Mouse (Mus musculus) cerebellum, adult 2 months (tissue): Measurements from ENCODE around the gene Fntb.

Experiments
- CTCF ChIP-seq: fragments of 200-500 bp; IDR thresholded peaks from 2 replicates; pipeline ENCODE4 v1.5.1; 2011; ENCODE audit warnings: low read depth, mild to moderate bottlenecking, control low read depth, low read length, moderate library complexity, borderline replicate concordance; ENCODE audit not compliant: insufficient read depth
- POLR2A ChIP-seq: fragments of 200-500 bp; IDR thresholded peaks from 2 replicates; pipeline ENCODE4 v1.6.1; 2011; ENCODE audit warnings: low read length, control low read depth, borderline replicate concordance; ENCODE audit not compliant: insufficient read depth

- no peak for TF ChIP-seq CTCF
- TF ChIP-seq POLR2A: no peak
These were observed 129.6 kb downstream of the Fntb start for GRCm38 (mm10) chr12:76894792-76895559.
